Mouse (Mus musculus): Measurements from ENCODE around the gene Supt6.

Gene Supt6

GRCm38 (mm10) chr11:78223586-78223985 lies 22.2 kb downstream of the Supt6 start:
- in situ Hi-C loops (cut with MboI, MseI) = no loop called here

GRCm38 (mm10) chr11:78215709-78216317 lies 30.0 kb downstream of the Supt6 start:
- in situ Hi-C loops (cut with MboI, MseI) = no loop called here

DNA sequence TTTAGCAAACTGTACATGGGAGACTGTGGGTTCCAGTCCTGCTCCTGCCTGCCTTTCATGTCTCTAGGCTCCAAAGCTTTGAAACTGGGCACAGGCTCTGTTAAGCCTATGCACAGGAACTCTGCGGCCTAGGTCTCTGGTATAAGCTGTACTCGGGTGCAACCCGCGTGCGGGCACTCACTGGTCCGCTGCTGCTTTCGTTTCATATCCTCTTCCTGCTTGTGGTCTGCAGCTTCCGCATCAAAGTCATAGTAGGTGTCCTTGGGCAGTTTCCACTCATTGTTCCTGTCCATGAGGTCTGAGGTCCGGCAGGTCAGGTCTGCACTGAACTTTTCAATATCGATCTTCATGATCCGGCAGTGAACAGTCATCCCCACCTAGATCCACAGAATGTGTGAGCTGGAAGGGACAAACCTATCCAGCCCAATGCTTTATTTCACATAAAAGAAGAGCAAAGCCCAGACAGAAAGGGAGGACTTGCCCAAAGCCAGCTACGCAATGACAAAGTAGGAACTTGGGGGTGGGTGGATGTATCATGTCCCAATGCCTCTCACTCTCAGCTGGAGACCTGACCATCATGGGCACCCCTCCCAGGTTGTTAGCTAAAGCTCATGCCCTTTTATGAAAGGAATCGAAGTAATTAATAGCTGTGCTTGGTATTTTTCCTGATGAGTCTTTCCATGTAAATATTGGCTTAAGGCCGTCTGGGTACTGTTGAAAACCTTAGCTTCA lies 32.5 kb downstream of the Supt6 start:
- in situ Hi-C loops (cut with MboI, MseI) = no loop called here

GRCm38 (mm10) chr11:78211513-78211912 lies 34.3 kb downstream of the Supt6 start:
- in situ Hi-C loops (cut with MboI, MseI) = no loop called here

DNA sequence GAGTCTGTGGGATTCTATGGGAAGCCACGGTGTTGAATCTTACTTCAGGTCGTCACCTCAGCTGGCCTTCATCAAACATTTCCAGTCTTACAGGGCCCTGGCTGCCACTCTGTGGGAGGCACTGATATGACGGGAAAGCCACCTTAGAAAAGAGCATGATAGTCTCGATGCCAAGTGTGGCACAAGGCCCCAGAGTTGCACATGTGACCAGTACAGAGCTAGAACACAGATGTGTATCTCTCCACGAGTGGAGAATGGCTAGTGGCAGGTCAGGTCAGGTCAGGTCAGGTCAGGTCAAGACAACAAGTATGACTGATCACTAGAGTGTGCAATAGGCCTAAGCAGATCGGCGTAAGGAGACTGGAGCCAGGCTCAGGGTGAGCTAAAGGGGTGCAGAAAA lies 35.2 kb downstream of the Supt6 start:
- in situ Hi-C loops (cut with MboI, MseI) = no loop called here

- in situ Hi-C loops (cut with MboI, MseI) = no loop called here
These were observed 35.9 kb downstream of the Supt6 start for GRCm38 (mm10) chr11:78209886-78210285.

DNA sequence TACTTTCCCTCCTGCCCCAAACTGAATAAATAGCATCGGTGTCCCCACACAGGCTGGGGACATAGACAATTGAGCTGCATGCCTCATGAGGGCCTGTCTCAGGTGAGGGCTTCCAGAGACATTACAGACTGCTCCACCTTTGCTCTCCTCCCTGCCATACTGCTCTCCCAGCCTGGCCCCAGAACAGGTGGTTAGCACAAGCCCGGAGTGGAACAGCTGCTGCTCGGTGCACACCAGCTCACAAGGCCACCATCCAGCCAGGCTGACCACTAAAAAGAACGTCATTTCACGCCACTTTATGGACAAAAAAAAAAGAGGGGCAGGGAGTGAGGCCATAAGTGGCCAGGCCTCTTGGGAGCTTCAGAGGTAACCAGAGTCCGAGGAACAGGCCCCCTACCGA lies 38.6 kb downstream of the Supt6 start:
- in situ Hi-C loops (cut with MboI, MseI) = no loop called here

DNA sequence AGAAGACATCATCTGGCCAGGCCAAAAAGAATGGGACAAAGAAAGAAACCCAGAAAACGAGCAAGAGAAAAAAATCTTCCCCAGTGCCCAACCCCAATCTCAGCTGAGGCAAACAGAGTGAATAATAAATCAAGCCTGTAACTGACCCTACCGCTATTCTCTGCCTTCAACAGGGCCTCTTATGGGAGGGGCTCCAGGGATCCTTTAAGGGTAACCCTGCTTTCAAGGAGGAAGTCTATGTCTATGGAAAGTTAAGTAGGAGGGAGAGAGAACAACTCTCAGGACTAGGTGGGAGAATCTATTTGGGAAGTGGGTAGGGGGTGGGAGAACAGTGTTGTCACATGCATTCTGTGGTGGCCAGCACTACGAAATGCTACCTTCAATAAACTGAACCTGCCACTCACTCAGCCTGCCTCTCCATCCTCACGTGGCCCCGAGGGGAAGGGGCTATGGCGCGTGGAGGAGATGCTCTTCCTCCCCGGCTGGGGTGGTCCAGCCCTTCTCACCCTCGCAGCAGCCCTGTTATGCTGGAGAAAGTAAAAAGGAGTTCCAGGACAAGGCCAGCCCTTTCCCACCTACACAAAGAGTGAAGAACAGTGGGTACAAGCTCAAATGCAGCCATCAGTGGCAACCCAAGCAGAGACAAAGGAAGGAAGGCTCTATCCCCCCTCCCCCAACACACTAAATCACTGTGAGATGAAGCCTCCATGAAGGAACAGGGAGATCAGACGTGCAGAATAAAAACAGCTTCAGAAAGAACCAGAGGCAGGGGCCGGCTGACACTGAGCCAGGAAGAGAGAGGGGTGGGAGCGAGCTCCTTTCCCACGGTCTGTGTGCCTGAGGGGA lies 40.2 kb downstream of the Supt6 start:
- in situ Hi-C loops (cut with MboI, MseI) = no loop called here

DNA sequence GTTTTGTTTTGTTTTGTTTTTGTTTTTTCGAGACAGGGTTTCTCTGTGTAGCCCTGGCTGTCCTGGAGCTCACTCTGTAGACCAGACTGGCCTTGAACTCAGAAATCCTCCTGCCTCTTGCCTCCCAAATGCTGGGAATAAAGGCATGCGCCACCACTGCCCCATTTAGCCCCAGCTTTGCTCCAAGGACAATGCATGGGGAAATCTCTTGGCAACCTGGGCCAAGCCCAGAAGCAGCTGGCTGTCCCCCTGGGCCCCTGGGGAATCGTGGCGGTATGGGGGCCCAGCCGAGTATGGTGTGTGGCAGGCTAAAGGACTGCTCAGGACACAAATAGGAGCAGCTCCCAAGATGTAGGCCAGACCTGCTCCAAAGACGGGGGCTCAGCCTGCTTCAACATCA lies 41.5 kb downstream of the Supt6 start:
- in situ Hi-C loops (cut with MboI, MseI) = no loop called here

GRCm38 (mm10) chr11:78202372-78202771 lies 43.4 kb downstream of the Supt6 start:
- in situ Hi-C loops (cut with MboI, MseI) = no loop called here

DNA sequence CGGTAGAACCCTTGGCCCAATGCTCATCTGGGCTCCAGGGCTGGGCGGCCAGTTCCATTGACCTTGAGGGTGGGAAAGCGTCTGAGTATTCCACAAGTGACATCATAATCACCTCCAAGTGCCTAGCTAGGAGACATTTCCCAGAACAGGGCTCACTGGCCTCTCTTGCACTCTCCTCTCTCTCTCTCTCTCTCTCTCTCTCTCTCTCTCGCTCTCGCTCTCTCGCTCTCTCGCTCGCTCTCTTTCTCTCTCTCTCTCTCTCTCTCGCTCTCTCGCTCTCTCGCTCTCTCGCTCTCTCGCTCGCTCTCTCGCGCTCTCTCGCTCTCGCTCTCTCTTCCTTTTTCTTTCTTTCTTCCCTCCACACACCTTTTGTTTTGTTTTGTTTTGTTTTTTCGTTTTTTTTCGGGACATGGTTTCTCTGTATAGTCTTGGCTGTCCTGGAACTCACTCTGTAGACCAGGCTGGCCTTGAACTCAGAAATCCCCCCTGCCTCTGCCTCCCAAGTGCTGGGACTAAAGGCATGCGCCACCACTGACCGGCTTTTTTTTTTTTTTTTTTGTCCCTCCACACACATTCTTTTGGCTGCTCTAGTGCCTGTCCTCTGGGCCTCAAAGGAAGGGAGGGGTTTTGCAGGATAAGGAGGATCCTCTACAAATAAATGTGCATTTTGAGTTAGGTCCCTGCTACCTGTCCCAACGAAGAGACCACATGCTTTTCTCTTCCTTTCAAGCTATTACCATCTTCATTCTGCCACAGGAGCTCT lies 50.5 kb downstream of the Supt6 start:
- in situ Hi-C loops (cut with MboI, MseI) = no loop called here

GRCm38 (mm10) chr11:78194411-78195100 lies 51.2 kb downstream of the Supt6 start:
- in situ Hi-C loops (cut with MboI, MseI) = no loop called here

DNA sequence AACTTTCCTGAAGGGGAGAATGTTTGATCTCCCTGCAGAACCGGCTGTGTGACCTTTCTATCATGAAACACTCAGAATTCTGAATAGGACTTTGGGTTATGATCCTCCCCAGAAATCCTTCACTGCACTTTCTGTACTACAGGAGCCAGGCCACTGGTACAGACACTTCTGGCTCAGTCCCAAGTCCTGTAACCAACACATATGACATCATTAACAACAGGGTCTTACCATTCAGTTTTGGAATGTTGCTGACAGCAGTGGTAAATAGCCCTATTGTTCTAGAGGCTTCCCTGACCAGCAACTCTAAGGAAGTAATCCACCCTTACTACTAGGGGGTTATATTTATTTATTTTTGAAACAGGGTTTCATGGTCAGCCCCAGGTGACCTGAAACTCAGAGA lies 52.7 kb downstream of the Supt6 start, which contains the start of gene Proca1:
Gene Proca1 (plus strand): TSS at position 280 of the 400 bp plus-strand sequence.
- in situ Hi-C loops (cut with MboI, MseI) = no loop called here

DNA sequence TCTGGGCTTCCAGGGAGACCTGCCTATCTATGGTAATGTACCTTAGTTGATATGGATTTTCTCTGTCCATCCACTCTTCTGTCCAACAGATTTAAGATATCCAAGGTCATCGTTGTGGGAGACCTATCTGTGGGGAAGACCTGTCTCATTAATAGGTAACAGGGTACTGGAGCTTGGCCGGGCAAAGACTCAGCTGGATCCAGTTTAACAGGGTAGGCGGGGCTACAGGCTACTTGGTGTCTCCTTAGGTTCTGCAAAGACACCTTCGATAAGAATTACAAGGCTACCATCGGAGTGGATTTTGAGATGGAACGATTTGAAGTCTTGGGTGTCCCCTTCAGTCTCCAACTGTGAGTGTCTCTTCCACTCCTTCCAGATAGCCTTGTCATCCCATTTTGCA lies 55.7 kb downstream of the Supt6 start:
- in situ Hi-C loops (cut with MboI, MseI) = no loop called here

- in situ Hi-C loops (cut with MboI, MseI) = loop anchor here (5.0 kb wide), 1 partner anchor 953 kb away; no protein-coding TSS in a partner anchor
These were observed 56.4 kb downstream of the Supt6 start for GRCm38 (mm10) chr11:78189234-78190040.

DNA sequence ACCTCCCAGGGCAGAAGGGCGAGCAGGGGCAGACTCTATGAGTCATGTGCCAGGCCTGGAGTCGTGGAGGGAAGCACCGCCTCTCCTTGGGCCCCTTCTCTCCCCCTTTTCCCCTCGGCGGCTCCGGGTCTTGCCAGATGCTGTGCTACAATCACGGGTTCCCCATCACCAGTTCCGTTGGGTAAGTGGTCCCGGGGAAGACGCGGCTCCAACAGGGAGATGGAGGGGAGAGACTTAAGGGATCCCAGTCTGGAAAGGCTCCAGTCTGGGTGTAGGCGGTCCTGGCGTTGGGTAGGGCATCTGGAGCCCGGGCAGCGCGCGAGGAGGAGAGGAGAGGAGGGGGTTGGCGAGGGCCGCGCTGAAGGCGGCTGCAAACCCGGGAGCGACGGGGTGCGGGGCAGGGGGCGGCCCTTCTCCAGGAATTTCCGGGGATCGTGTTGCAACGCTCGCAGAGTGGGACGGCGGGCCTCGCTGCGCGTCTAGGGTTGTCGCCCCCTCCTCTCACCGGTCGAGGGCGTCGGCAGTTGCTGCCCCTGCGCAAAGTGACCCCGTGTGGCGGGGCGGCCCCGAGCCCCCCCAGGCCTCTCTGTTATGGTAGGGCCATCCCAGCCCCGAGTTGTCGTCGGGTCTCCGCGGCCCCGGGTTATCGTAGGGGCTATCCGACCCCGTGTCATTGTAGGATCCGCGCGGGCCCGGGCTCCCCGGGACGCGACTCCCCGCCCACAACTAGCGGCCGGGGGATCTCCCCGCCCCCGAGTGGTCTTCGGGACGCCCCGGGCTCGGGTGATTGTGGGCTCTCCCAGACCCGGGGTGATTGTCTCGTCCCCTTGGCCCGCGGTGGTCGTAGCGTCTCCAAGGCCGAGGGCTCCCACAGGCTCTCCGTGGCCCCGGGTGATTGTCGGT lies 57.2 kb downstream of the Supt6 start, which contains the start of gene Rab34:
Gene Rab34 (plus strand): TSS at position 100 of the 903 bp plus-strand sequence.
- in situ Hi-C loops (cut with MboI, MseI) = loop anchor here (5.0 kb wide), 1 partner anchor 954 kb away; no protein-coding TSS in a partner anchor

DNA sequence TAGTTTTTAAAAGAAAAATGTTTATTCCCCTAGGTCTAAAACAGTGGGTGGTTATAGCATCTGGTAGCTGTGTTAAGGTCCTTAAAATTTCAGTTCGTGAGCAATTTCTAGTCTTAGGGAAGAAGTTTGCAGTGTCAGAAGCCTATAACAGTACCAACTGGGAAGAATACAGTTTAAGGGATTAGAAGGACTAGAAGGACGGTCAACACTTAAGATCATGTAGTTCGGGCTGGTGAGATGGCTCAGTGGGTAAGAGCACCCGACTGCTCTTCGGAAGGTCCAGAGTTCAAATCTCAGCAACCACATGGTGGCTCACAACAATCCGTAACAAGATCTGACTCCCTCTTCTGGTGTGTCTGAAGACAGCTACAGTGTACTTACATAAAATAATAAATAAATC lies 61.1 kb downstream of the Supt6 start:
- in situ Hi-C loops (cut with MboI, MseI) = loop anchor here (5.0 kb wide), 1 partner anchor 958 kb away; no protein-coding TSS in a partner anchor

GRCm38 (mm10) chr11:78183884-78184514 lies 61.8 kb downstream of the Supt6 start:
- in situ Hi-C loops (cut with MboI, MseI) = no loop called here
